8 mouse cellular contexts compared by ENCODE assay signal in genomic region chr9:83652590-83653172, GRCm38 (mm10).
A peak's percentile ranks its signal among the peaks of the same experiment; 100 is the strongest.
DNase-seq lines count a peak whose midpoint lies in the region; ATAC-seq and TF ChIP-seq lines count a peak whose summit lies in the region.

No protein-coding gene starts in this region.

- TF ChIP-seq CTCF in layer of hippocampus, adult 2 months (conservative IDR thresholded peaks at IDR 0.05), result peak; percentile 79
- peak; percentile 74 for TF ChIP-seq CTCF in ES-Bruce4 (IDR thresholded peaks at IDR 0.05; ENCODE audit: low read depth, low read length)

- H3K4me1 ChIP-seq in ES-Bruce4 (ENCODE audit: control insufficient read depth, insufficient read depth, low read length), result no peaks in the 10 kb centered on the region
- peaks cover 7% of the 10 kb centered on the region for H3K4me1 ChIP-seq in hindbrain, embryonic 16.5 days (ENCODE audit: control insufficient read depth, insufficient read depth, low read depth, low read length)

- WGBS in hindbrain, embryonic 16.5 days, result 34% methylated on average over 15 of the region's 15 CpGs

- H3K9me3 ChIP-seq in ES-Bruce4 (replicated peaks; ENCODE audit: control insufficient read depth, insufficient read depth, low read length, poor library complexity, severe bottlenecking), result no peaks in the 10 kb centered on the region
- no peaks in the 10 kb centered on the region for H3K9me3 ChIP-seq in hindbrain, embryonic 16.5 days (ENCODE audit: control insufficient read depth, low read length)

- H3K9ac ChIP-seq in ES-Bruce4 (ENCODE audit: low read depth, poor library complexity, severe bottlenecking), result no peak overlapping the region
- H3K9ac ChIP-seq in hindbrain, embryonic 16.5 days (ENCODE audit: low read depth, low read length), result no peak overlapping the region

- H3K27ac ChIP-seq in layer of hippocampus, adult 2 months, result no peak overlapping the region
- H3K27ac ChIP-seq in ES-Bruce4 (ENCODE audit: insufficient read depth, low read length), result no peak overlapping the region
- no peak overlapping the region for H3K27ac ChIP-seq in hindbrain, embryonic 16.5 days (ENCODE audit: low read depth, low read length)

- H3K36me3 ChIP-seq in ES-Bruce4 (ENCODE audit: control insufficient read depth, insufficient read depth, low read length, poor library complexity, severe bottlenecking), result no peaks in the 10 kb centered on the region
- H3K36me3 ChIP-seq in hindbrain, embryonic 16.5 days (ENCODE audit: control insufficient read depth, insufficient read depth, low read length), result no peaks in the 10 kb centered on the region

- TF ChIP-seq POLR2A in ES-Bruce4 (IDR thresholded peaks at IDR 0.05; ENCODE audit: insufficient read depth, low read length), result no peak

- H3K4me3 ChIP-seq in layer of hippocampus, adult 2 months, result no peak overlapping the region
- no peak overlapping the region for H3K4me3 ChIP-seq in ES-Bruce4 (ENCODE audit: low read depth, low read length)
- H3K4me3 ChIP-seq in hindbrain, embryonic 16.5 days (ENCODE audit: low read length), result no peak overlapping the region

- no peak for DNase-seq in layer of hippocampus, adult 2 months (ENCODE audit: low spot score in 2 of 2)
- no peak for DNase-seq in layer of hippocampus, postnatal 25 days (ENCODE audit: extremely low spot score in 1 of 2, low spot score in 1 of 2)
- peak; percentile 8 for DNase-seq in adrenal gland, postnatal 25 days
- peak; percentile 5 to 25 for DNase-seq in kidney, postnatal 36 days
- no peak for DNase-seq in right cerebral cortex, postnatal 36 days (ENCODE audit: low spot score in 2 of 2)
- DNase-seq in cerebellum, postnatal 4 days (ENCODE audit: low spot score in 2 of 2), result no peak

- ATAC-seq in hindbrain, embryonic 16.5 days, result no peak

- H3K4me2 ChIP-seq in hindbrain, embryonic 16.5 days (ENCODE audit: low read length), result no peak overlapping the region

- no peak for TF ChIP-seq EP300 in ES-Bruce4 (IDR thresholded peaks at IDR 0.05; ENCODE audit: insufficient read depth, low read depth, low read length)

- no peaks in the 10 kb centered on the region for H3K27me3 ChIP-seq in ES-Bruce4 (ENCODE audit: control insufficient read depth, insufficient read depth, low read length, poor library complexity, severe bottlenecking)
- H3K27me3 ChIP-seq in hindbrain, embryonic 16.5 days (replicated peaks; ENCODE audit: control insufficient read depth, insufficient read depth, low read length), result no peaks in the 10 kb centered on the region

Comparison
In these comparisons a context has a peak if more than half of its experiments do, and no peak if none do; other contexts are left out.
1. DNase-seq: peak in adrenal gland, postnatal 25 days (single experiment) and kidney, postnatal 36 days (2 of 2); none in layer of hippocampus, adult 2 months (0 of 2), layer of hippocampus, postnatal 25 days (0 of 2), right cerebral cortex, postnatal 36 days (0 of 2) and cerebellum, postnatal 4 days (0 of 2).